Mouse (Mus musculus) forebrain, embryonic 14.5 days (tissue): ENCODE data around the gene Trim25. TPM values are rescaled to one million over a fixed set of nuclear protein-coding genes. Genes with fewer than 3 reads are reported as not detected.

ENCODE experiments used
- ATAC-seq: fragments of 200-750 bp; cut with Nextera tagmentation; 2 replicates; pipeline ENCODE4 v1.8.0; 2017; ENCODE audit warnings: mild to moderate bottlenecking, moderate library complexity
- DNase-seq: peaks from one replicate; pipeline ENCODE4 v3.0.0-alpha.2; 2015; ENCODE audit warnings: low spot score
- H3K27ac ChIP-seq: fragments of 300-500 bp; sonication (generic); 2 replicates; pipeline ENCODE4 v1.5.1; 2014; ENCODE audit warnings: low read depth, mild to moderate bottlenecking, control low read depth, low read length, moderate library complexity
- H3K27me3 ChIP-seq: fragments of 300-500 bp; sonication (generic); replicated peaks from 2 replicates; pipeline ENCODE4 v1.6.1; 2014; ENCODE audit warnings: low read length, control low read depth, mixed read lengths; ENCODE audit not compliant: control insufficient read depth, insufficient read depth
- H3K36me3 ChIP-seq: fragments of 300-500 bp; sonication (generic); 2 replicates; pipeline ENCODE4 v1.6.1; 2014; ENCODE audit warnings: low read length, control low read depth; ENCODE audit not compliant: control insufficient read depth, insufficient read depth
- H3K4me1 ChIP-seq: fragments of 300-500 bp; sonication (generic); 2 replicates; pipeline ENCODE4 v1.6.1; 2014; ENCODE audit warnings: antibody characterized with exemption, low read length, control low read depth; ENCODE audit not compliant: control insufficient read depth, insufficient read depth
- H3K4me2 ChIP-seq: fragments of 300-500 bp; sonication (generic); 2 replicates; pipeline ENCODE4 v1.6.1; 2014; ENCODE audit warnings: mild to moderate bottlenecking, control low read depth, low read length
- H3K4me3 ChIP-seq: fragments of 300-500 bp; sonication (generic); 2 replicates; pipeline ENCODE4 v1.5.1; 2014; ENCODE audit warnings: low read depth, low read length, control low read depth
- H3K9ac ChIP-seq: fragments of 300-500 bp; sonication (generic); 2 replicates; pipeline ENCODE4 v1.6.1; 2014; ENCODE audit warnings: mild to moderate bottlenecking, low read length, control low read depth, moderate library complexity
- H3K9me3 ChIP-seq: fragments of 300-500 bp; sonication (generic); replicated peaks from 2 replicates; pipeline ENCODE4 v1.6.1; 2016; ENCODE audit warnings: low read length, control low read depth, mixed read lengths; ENCODE audit not compliant: control insufficient read depth
- WGBS: fragments of 180-500 bp; shearing (Covaris S2); extraction: QIAGEN DNeasy Blood & Tissue Kit; methylation state at CpG from one replicate; pipeline ENCODE4 v1.1.7; 2014; 5-methylcytosine and 5-hydroxymethylcytosine counted together
- polyA plus RNA-seq: library from polyadenylated mRNA; unstranded; fragments of >200 nt; fragmentation: Nextera tagmentation; extraction: Ambion mirVana; gene quantifications from 2 replicates; pipeline ENCODE4 v1.2.1, GENCODE M21; 2014

Gene Trim25
- polyA plus RNA-seq, 1 experiment from 2014 or later = 2.8 TPM

- ATAC-seq (no peak), DNase-seq (no peak)
- no peak overlapping the region for H3K27ac ChIP-seq
- no peaks in the 10 kb centered on the region for H3K36me3 ChIP-seq
- 84% methylated on average over 3 of the region's 3 CpGs for WGBS
- H3K4me2 ChIP-seq = no peak overlapping the region
- no peaks in the 10 kb centered on the region for H3K4me1 ChIP-seq
- H3K9me3 ChIP-seq = no peaks in the 10 kb centered on the region
- H3K9ac ChIP-seq = no peak overlapping the region
- no peaks in the 10 kb centered on the region for H3K27me3 ChIP-seq
- H3K4me3 ChIP-seq = no peak overlapping the region
Observed at GRCm38 (mm10) chr11:88958851-88959250, 40.3 kb upstream of the Trim25 start.

- Histone ChIP-seq H3K4me2 (no peak within 1 kb of the TSS), H3K9ac (no peak within 1 kb of the TSS), H3K4me1 (no peaks in the 10 kb centered on the region), H3K4me3 (no peak within 1 kb of the TSS), H3K36me3 (no peaks in the 10 kb centered on the region), H3K9me3 (no peaks in the 10 kb centered on the region), H3K27me3 (no peaks in the 10 kb centered on the region), H3K27ac (no peak within 1 kb of the TSS)
- DNase-seq (no peak), ATAC-seq (no peak)
- 96% methylated on average over 2 of the region's 3 CpGs for WGBS
Observed at GRCm38 (mm10) chr11:88966881-88967361, 32.3 kb upstream of the Trim25 start, which contains the start of gene Elobl. Gene Elobl, minus strand, starts transcription at chr11:88966931.

GRCm38 (mm10) chr11:88970202-88970732, 28.9 kb upstream of the Trim25 start, which contains the start of gene Coil:
Gene Coil, plus strand, starts transcription at chr11:88970252.
- Histone ChIP-seq H3K4me1 (no peaks in the 10 kb centered on the region), H3K4me3 (no peak within 1 kb of the TSS), H3K36me3 (no peaks in the 10 kb centered on the region), H3K27me3 (no peaks in the 10 kb centered on the region), H3K9ac (no peak within 1 kb of the TSS), H3K4me2 (no peak within 1 kb of the TSS), H3K9me3 (no peaks in the 10 kb centered on the region), H3K27ac (no peak within 1 kb of the TSS)
- WGBS = 35% methylated on average over 2 of the region's 2 CpGs
- DNase-seq (peak; percentile 42), ATAC-seq (no peak)

- H3K27me3 ChIP-seq = no peaks in the 10 kb centered on the region
- peak; percentile 92 for ATAC-seq
Observed at GRCm38 (mm10) chr11:88973776-88974701, 25.1 kb upstream of the Trim25 start.

DNA sequence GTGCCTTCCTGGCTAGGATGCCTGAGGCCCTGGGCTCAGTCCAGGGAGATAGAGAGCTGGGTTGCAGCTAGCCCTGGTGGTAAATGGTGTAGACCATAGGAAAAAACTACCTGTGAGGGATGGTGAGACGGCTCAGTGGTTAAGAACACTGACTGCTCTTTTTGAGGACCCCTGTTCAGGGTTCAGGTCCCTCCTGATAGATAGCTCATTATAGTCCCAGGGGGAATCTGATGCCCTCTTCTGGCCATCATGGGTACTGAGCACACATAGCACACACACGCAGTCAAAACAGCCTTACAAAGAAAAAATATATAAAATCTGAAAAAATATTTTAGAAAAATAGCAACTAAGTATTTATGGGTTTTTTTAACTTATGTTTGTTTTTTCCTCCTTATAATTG, 22.9 kb upstream of the Trim25 start:
- no peak overlapping the region for H3K4me3 ChIP-seq
- H3K27me3 ChIP-seq = no peaks in the 10 kb centered on the region
- no peak for DNase-seq
- 91% methylated on average over 2 of the region's 2 CpGs for WGBS
- H3K4me1 ChIP-seq = no peaks in the 10 kb centered on the region
- H3K9me3 ChIP-seq = no peaks in the 10 kb centered on the region
- no peak overlapping the region for H3K4me2 ChIP-seq
- no peak overlapping the region for H3K9ac ChIP-seq
- no peak overlapping the region for H3K27ac ChIP-seq
- ATAC-seq = no peak
- H3K36me3 ChIP-seq = peaks cover 5% of the 10 kb centered on the region

More at GRCm38 (mm10) chr11:88973776-88974701, 25.1 kb upstream of the Trim25 start:
- WGBS = 1% methylated on average over 62 of the region's 62 CpGs
- Histone ChIP-seq H3K4me2 (peak overlapping the region; percentile 74), H3K9me3 (no peaks in the 10 kb centered on the region), H3K4me1 (no peaks in the 10 kb centered on the region), H3K36me3 (no peaks in the 10 kb centered on the region), H3K9ac (peak overlapping the region; percentile 82), H3K27ac (peak overlapping the region; percentile 91), H3K4me3 (peak overlapping the region; percentile 72)
- DNase-seq = peak; percentile 98

GRCm38 (mm10) chr11:88977188-88977587, 22.0 kb upstream of the Trim25 start:
- whole genome bisulfite sequencing = 93% methylated on average over 5 of the region's 5 CpGs
- H3K9me3 ChIP-seq = no peaks in the 10 kb centered on the region
- H3K4me2 ChIP-seq = no peak overlapping the region
- no peaks in the 10 kb centered on the region for H3K27me3 ChIP-seq
- H3K4me1 ChIP-seq = no peaks in the 10 kb centered on the region
- H3K36me3 ChIP-seq = peaks cover 14% of the 10 kb centered on the region
- no peak overlapping the region for H3K4me3 ChIP-seq
- no peak overlapping the region for H3K9ac ChIP-seq
- no peak overlapping the region for H3K27ac ChIP-seq
- ATAC-seq = no peak
- DNase-seq = no peak

DNA sequence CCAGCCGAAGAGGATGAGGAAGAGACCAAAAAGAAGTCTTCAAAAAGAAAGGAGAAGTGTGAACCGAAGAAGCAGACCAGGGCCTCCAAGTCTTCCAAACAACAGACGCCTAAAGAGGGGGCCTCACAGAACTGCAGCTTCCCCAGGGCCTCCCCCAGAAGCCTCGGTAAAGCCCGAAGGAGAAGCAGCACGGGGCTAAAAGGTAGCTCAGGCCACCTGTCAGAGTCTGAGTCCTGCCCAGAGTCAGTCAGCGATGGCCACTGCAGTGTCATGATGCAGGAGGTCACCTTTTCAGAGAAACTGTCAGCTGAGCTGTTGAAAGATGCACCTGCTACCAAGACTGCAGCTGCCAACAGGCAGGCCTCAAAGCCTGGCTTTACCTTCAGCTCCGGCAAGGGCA, 17.8 kb upstream of the Trim25 start:
- Histone ChIP-seq H3K4me3 (no peak overlapping the region), H3K27me3 (no peaks in the 10 kb centered on the region), H3K27ac (no peak overlapping the region), H3K4me2 (no peak overlapping the region), H3K4me1 (no peaks in the 10 kb centered on the region), H3K9ac (no peak overlapping the region), H3K36me3 (peaks cover 50% of the 10 kb centered on the region), H3K9me3 (no peaks in the 10 kb centered on the region)
- WGBS = 91% methylated on average over 8 of the region's 8 CpGs
- DNase-seq (no peak), ATAC-seq (no peak)

- H3K27me3 ChIP-seq = no peaks in the 10 kb centered on the region
- no peak overlapping the region for H3K27ac ChIP-seq
- H3K9me3 ChIP-seq = no peaks in the 10 kb centered on the region
- H3K36me3 ChIP-seq = peaks cover 71% of the 10 kb centered on the region
- H3K4me2 ChIP-seq = no peak overlapping the region
- no peak overlapping the region for H3K4me3 ChIP-seq
- WGBS = 88% methylated on average over 10 of the region's 10 CpGs
- no peak overlapping the region for H3K9ac ChIP-seq
- no peaks in the 10 kb centered on the region for H3K4me1 ChIP-seq
- ATAC-seq (no peak), DNase-seq (no peak)
Observed at GRCm38 (mm10) chr11:88986616-88987015, 12.6 kb upstream of the Trim25 start.

GRCm38 (mm10) chr11:88988956-88989355, 10.2 kb upstream of the Trim25 start:
- DNase-seq = no peak
- no peak for ATAC-seq
- H3K4me3 ChIP-seq = no peak overlapping the region
- H3K27me3 ChIP-seq = no peaks in the 10 kb centered on the region
- H3K27ac ChIP-seq = no peak overlapping the region
- H3K4me1 ChIP-seq = no peaks in the 10 kb centered on the region
- peaks cover 52% of the 10 kb centered on the region for H3K36me3 ChIP-seq
- no peaks in the 10 kb centered on the region for H3K9me3 ChIP-seq
- 76% methylated on average over 5 of the region's 5 CpGs for WGBS
- no peak overlapping the region for H3K9ac ChIP-seq
- no peak overlapping the region for H3K4me2 ChIP-seq
